In the genomic region with DNA sequence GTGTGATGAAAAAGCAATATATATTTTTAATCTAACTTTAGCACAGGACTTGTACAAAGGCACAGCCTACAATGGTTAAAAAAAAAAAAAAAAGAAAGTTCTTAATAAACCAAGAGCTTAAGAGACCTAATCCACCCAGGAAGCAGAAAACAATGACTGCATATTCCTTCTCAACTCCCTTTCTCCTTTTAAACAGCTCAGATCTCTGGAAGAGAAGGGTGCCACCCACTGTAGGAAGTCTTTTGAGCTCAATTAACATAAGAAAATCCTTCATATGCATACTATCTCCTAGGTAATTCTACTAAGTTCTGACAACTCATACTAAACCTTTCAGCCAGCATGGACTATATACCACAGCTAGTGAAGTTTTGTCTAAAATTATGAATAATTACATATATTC, we compare ENCODE assay signal across 25 mouse cellular contexts. TPM values are rescaled to one million over a fixed set of nuclear protein-coding genes. Genes with fewer than 3 reads are reported as not detected.
DNase-seq lines count a peak whose midpoint lies in the region; ATAC-seq lines count a peak whose summit lies in the region.
"Had no signal": no experiment of that assay in that cellular context is flagged by ENCODE, and none has a peak within 500 bp of the region (broad histone marks: within the 10 kb centered on the region; RNA-seq: fewer than 3 reads in every experiment).

No protein-coding gene starts in this region.

- no peaks in the 10 kb centered on the region for H3K4me1 ChIP-seq in midbrain, embryonic 11.5 days (ENCODE audit: control insufficient read depth, insufficient read depth, low read length)
- H3K4me1 ChIP-seq in midbrain, embryonic 16.5 days (ENCODE audit: control insufficient read depth, insufficient read depth, low read length), result no peaks in the 10 kb centered on the region

- H3K4me2 ChIP-seq in midbrain, embryonic 11.5 days, result no peak overlapping the region
- H3K4me2 ChIP-seq in midbrain, embryonic 16.5 days (ENCODE audit: low read length), result no peak overlapping the region

- ATAC-seq in midbrain, embryonic 11.5 days (ENCODE audit: low FRiP score), result no peak
- ATAC-seq in midbrain, embryonic 16.5 days, result no peak
- ATAC-seq: activated CD4-positive, CD25-positive, alpha-beta regulatory T cell, adult 4 months; CD4-positive, CD25-positive, alpha-beta regulatory T cell, adult 4 months; Patski had no signal

- H3K27me3 ChIP-seq in midbrain, embryonic 11.5 days (ENCODE audit: control insufficient read depth, insufficient read depth, low read length), result peaks cover 22% of the 10 kb centered on the region
- no peaks in the 10 kb centered on the region for H3K27me3 ChIP-seq in midbrain, embryonic 16.5 days (ENCODE audit: control insufficient read depth, insufficient read depth, low read depth, low read length)
- H3K27me3 ChIP-seq: CH12.LX had no signal

- intact Hi-C loops in heart, postnatal 25 days (cut with DNase I), result no loop called here

- no peaks in the 10 kb centered on the region for H3K36me3 ChIP-seq in midbrain, embryonic 11.5 days (ENCODE audit: control insufficient read depth, insufficient read depth, low read length)
- H3K36me3 ChIP-seq in midbrain, embryonic 16.5 days (ENCODE audit: control insufficient read depth, insufficient read depth, low read length), result no peaks in the 10 kb centered on the region
- H3K36me3 ChIP-seq: G1E had no signal

- H3K9ac ChIP-seq in midbrain, embryonic 11.5 days (ENCODE audit: low read length), result no peak overlapping the region
- H3K9ac ChIP-seq in midbrain, embryonic 16.5 days (ENCODE audit: low read depth, low read length), result no peak overlapping the region

- no peak overlapping the region for H3K27ac ChIP-seq in midbrain, embryonic 11.5 days (ENCODE audit: low read depth, low read length)
- no peak overlapping the region for H3K27ac ChIP-seq in midbrain, embryonic 16.5 days (ENCODE audit: low read length)

- DNase-seq in midbrain, embryonic 11.5 days (ENCODE audit: low spot score, missing footprints), result peak; percentile 72
- peak; percentile 62 for DNase-seq in ES-CJ7 (ENCODE audit: low read depth, low spot score)
- peak; percentile 65 for DNase-seq in R1 (ENCODE audit: low read depth, low spot score)
- peak; percentile 53 for DNase-seq in ZHBTc4 (ENCODE audit: low read depth, low spot score)
- no peak for DNase-seq in adrenal gland, postnatal 25 days
- no peak for DNase-seq in adrenal gland, adult 2 months
- no peak for DNase-seq in heart, postnatal 25 days (ENCODE audit: low spot score)
- DNase-seq: adrenal gland, adult 8-10 months; adrenal gland, postnatal 10 days; adrenal gland, postnatal 14 days; adrenal gland, postnatal 36 days; B cell, adult 2 months; cerebellum, adult 11 months; cerebellum, adult 11-12 months; cerebellum, adult 18-20 months; cerebellum, adult 2 months; cerebellum, adult 8-10 months; cerebellum, adult 9-10 months; cerebellum, adult 9-11 months had no signal

- no peaks in the 10 kb centered on the region for H3K9me3 ChIP-seq in midbrain, embryonic 11.5 days (ENCODE audit: control insufficient read depth, low read length)
- no peaks in the 10 kb centered on the region for H3K9me3 ChIP-seq in midbrain, embryonic 16.5 days (replicated peaks; ENCODE audit: control insufficient read depth, low read length, poor library complexity, severe bottlenecking)
- H3K9me3 ChIP-seq: G1E had no signal

- H3K4me3 ChIP-seq in midbrain, embryonic 11.5 days (ENCODE audit: low read depth, low read length), result no peak overlapping the region
- H3K4me3 ChIP-seq in midbrain, embryonic 16.5 days (ENCODE audit: low read depth, low read length), result no peak overlapping the region

RNA-seq across cellular contexts. Expression of a gene that starts 1.5 kb away (rescaled TPM):
- 25.8 and 26.7 TPM in 2 replicates for polyA plus RNA-seq in midbrain, embryonic 11.5 days (2014; fragmentation: Nextera tagmentation; extraction: Ambion mirVana)
- 16.1 and 17.8 TPM in 2 replicates for polyA plus RNA-seq in midbrain, embryonic 16.5 days (2015; fragmentation: Nextera tagmentation; extraction: Ambion mirVana)
- 18.4 and 19.2 TPM in 2 replicates for total RNA-seq in adrenal gland, postnatal 25 days (2021)
- total RNA-seq in adrenal gland, adult 2 months (2021), result 10 to 100 TPM; 13.6 to 15.3 TPM
- 1.6 and 2.0 TPM in 2 replicates for polyA plus RNA-seq in adrenal gland, adult 2 months (2012; rRNA removed)
- total RNA-seq in heart, postnatal 25 days (2021), result 1 to 10 TPM; 5.5 to 5.7 TPM

Comparison
In these comparisons a context has a peak if more than half of its experiments do, and no peak if none do; other contexts are left out.
1. DNase-seq: peak in midbrain, embryonic 11.5 days (single experiment), ES-CJ7 (single experiment), R1 (single experiment) and ZHBTc4 (single experiment); none in adrenal gland, postnatal 25 days (single experiment), adrenal gland, adult 2 months (single experiment) and heart, postnatal 25 days (single experiment).